Mouse (Mus musculus): Measurements from ENCODE around the gene Ephb1. TPM values are rescaled to one million over a fixed set of nuclear protein-coding genes. Genes with fewer than 3 reads are reported as not detected.

Gene Ephb1
- polyA plus RNA-seq, 1 experiment from 2014 or later = 1.4 TPM

DNA sequence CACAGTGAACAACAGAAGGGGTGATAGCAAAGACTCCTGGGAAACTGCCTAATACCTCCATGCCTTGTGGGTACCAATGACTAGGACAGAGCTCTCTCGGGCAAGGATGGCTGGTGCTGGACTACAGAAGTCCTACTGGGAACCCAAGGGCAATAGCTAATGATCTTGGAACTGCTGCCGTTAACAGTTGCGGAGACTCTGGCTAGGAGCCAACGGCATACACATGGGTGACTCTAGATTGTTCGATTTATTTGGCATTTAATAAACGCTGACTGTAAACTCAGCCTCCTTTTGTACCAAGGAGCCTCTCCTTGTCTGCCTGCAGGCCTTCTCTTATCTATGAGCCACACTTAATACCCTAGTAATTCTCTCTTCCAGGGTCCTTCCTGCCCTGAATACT, 364.5 kb downstream of the Ephb1 start:
- Histone ChIP-seq H3K27me3 (ENCODE audit: control insufficient read depth, insufficient read depth, low read depth, low read length) (no peaks in the 10 kb centered on the region), H3K27ac (ENCODE audit: low read length) (no peak overlapping the region), H3K36me3 (ENCODE audit: control insufficient read depth, insufficient read depth, low read length) (no peaks in the 10 kb centered on the region), H3K4me1 (replicated peaks; ENCODE audit: control insufficient read depth, insufficient read depth, low read length) (no peaks in the 10 kb centered on the region), H3K4me2 (ENCODE audit: low read depth, low read length) (no peak overlapping the region), H3K4me3 (ENCODE audit: low read length) (no peak overlapping the region), H3K9ac (ENCODE audit: low read length) (no peak overlapping the region), H3K9me3 (ENCODE audit: control insufficient read depth, low read length) (no peaks in the 10 kb centered on the region)
- ATAC-seq (ENCODE audit: low read depth) = no peak
- 54% methylated on average over 6 of the region's 6 CpGs for WGBS

GRCm38 (mm10) chr9:101986910-101987309, 367.6 kb downstream of the Ephb1 start:
- no peak for ATAC-seq (ENCODE audit: low read depth)
- H3K9ac ChIP-seq (ENCODE audit: low read length) = no peak overlapping the region
- H3K27ac ChIP-seq (ENCODE audit: low read length) = no peak overlapping the region
- H3K27me3 ChIP-seq (ENCODE audit: control insufficient read depth, insufficient read depth, low read depth, low read length) = no peaks in the 10 kb centered on the region
- WGBS = 71% methylated on average over 2 of the region's 2 CpGs
- H3K9me3 ChIP-seq (ENCODE audit: control insufficient read depth, low read length) = no peaks in the 10 kb centered on the region
- no peak overlapping the region for H3K4me2 ChIP-seq (ENCODE audit: low read depth, low read length)
- no peak overlapping the region for H3K4me3 ChIP-seq (ENCODE audit: low read length)
- no peaks in the 10 kb centered on the region for H3K4me1 ChIP-seq (replicated peaks; ENCODE audit: control insufficient read depth, insufficient read depth, low read length)
- H3K36me3 ChIP-seq (ENCODE audit: control insufficient read depth, insufficient read depth, low read length) = no peaks in the 10 kb centered on the region

DNA sequence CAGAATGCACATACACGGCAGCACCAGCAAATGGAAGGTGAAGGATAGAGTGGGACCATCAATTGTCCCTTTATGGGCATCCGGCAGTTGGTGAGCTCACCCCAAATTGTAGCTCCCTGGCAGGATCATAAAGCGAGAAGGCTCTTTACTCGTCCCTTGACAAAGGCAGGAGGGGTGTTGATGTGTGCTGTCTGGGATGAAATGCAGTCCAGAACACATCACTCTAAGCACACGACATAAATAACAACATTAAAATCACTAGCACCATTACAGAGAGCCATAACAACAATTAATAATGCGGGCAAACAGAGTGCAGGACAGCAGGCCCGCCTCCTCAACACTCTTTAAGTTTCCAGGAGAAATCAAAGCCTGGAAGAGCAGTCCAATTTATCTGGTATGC, 372.1 kb downstream of the Ephb1 start:
- Histone ChIP-seq H3K4me3 (ENCODE audit: low read length) (no peak overlapping the region), H3K36me3 (ENCODE audit: control insufficient read depth, insufficient read depth, low read length) (no peaks in the 10 kb centered on the region), H3K9ac (ENCODE audit: low read length) (no peak overlapping the region), H3K27me3 (ENCODE audit: control insufficient read depth, insufficient read depth, low read depth, low read length) (no peaks in the 10 kb centered on the region), H3K4me1 (replicated peaks; ENCODE audit: control insufficient read depth, insufficient read depth, low read length) (no peaks in the 10 kb centered on the region), H3K9me3 (ENCODE audit: control insufficient read depth, low read length) (no peaks in the 10 kb centered on the region), H3K4me2 (ENCODE audit: low read depth, low read length) (no peak overlapping the region), H3K27ac (ENCODE audit: low read length) (no peak overlapping the region)
- WGBS = 43% methylated on average over 7 of the region's 7 CpGs
- ATAC-seq (ENCODE audit: low read depth) = peak; percentile 84

DNA sequence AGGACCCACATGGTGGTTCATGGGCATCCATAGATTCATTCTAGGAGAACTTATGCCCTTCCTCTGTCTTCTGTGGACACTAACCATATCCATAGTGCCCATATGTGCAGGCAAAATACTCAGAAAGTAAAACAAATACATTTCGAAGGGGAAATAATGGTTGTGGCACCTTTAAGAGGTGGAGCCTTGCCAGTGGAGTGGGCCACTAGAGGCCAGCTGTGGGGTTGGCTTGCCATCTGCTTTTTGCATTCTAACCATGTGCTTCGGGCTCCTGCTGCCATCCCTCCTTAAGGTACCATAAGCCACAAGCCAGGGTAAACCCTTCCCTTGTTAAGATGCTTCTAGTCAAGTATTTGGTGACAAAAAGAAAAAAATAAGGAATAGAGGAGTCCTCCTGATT, 373.3 kb downstream of the Ephb1 start:
- WGBS = 80% methylated on average over 2 of the region's 2 CpGs
- no peaks in the 10 kb centered on the region for H3K27me3 ChIP-seq (ENCODE audit: control insufficient read depth, insufficient read depth, low read depth, low read length)
- no peak overlapping the region for H3K4me2 ChIP-seq (ENCODE audit: low read depth, low read length)
- no peak overlapping the region for H3K4me3 ChIP-seq (ENCODE audit: low read length)
- no peaks in the 10 kb centered on the region for H3K9me3 ChIP-seq (ENCODE audit: control insufficient read depth, low read length)
- no peaks in the 10 kb centered on the region for H3K36me3 ChIP-seq (ENCODE audit: control insufficient read depth, insufficient read depth, low read length)
- no peaks in the 10 kb centered on the region for H3K4me1 ChIP-seq (replicated peaks; ENCODE audit: control insufficient read depth, insufficient read depth, low read length)
- H3K27ac ChIP-seq (ENCODE audit: low read length) = no peak overlapping the region
- no peak overlapping the region for H3K9ac ChIP-seq (ENCODE audit: low read length)
- ATAC-seq (ENCODE audit: low read depth) = no peak

- H3K36me3 ChIP-seq (ENCODE audit: control insufficient read depth, insufficient read depth, low read length) = no peaks in the 10 kb centered on the region
- H3K4me3 ChIP-seq (ENCODE audit: low read length) = no peak overlapping the region
- no peaks in the 10 kb centered on the region for H3K27me3 ChIP-seq (ENCODE audit: control insufficient read depth, insufficient read depth, low read depth, low read length)
- no peaks in the 10 kb centered on the region for H3K4me1 ChIP-seq (replicated peaks; ENCODE audit: control insufficient read depth, insufficient read depth, low read length)
- no peak overlapping the region for H3K9ac ChIP-seq (ENCODE audit: low read length)
- no peak overlapping the region for H3K27ac ChIP-seq (ENCODE audit: low read length)
- H3K4me2 ChIP-seq (ENCODE audit: low read depth, low read length) = no peak overlapping the region
- no peaks in the 10 kb centered on the region for H3K9me3 ChIP-seq (ENCODE audit: control insufficient read depth, low read length)
- ATAC-seq (ENCODE audit: low read depth) = no peak
- 79% methylated on average over 4 of the region's 4 CpGs for WGBS
Observed at GRCm38 (mm10) chr9:101976884-101977465, 377.5 kb downstream of the Ephb1 start.

DNA sequence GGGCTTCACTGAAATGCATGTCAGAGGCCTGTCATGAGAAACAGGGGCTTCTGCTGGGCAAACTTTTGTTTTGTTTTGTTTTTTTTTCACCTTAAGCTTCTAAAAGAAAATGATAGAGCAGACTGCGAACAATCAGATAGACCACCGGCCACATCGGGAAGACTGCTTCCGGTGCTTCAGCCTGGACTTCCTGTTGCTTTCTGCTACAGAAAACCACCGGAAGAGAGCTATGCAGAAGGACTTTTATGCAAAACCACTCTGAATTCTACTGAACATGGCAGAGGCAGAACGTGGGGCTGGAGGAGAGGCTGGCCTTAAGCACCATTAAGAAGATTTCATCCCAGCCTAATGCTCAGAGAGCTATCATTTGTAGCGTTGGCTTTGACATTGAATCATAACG, 382.2 kb downstream of the Ephb1 start:
- H3K27ac ChIP-seq (ENCODE audit: low read length) = no peak overlapping the region
- H3K4me2 ChIP-seq (ENCODE audit: low read depth, low read length) = no peak overlapping the region
- no peak for ATAC-seq (ENCODE audit: low read depth)
- H3K9me3 ChIP-seq (ENCODE audit: control insufficient read depth, low read length) = no peaks in the 10 kb centered on the region
- H3K27me3 ChIP-seq (ENCODE audit: control insufficient read depth, insufficient read depth, low read depth, low read length) = no peaks in the 10 kb centered on the region
- H3K36me3 ChIP-seq (ENCODE audit: control insufficient read depth, insufficient read depth, low read length) = no peaks in the 10 kb centered on the region
- H3K9ac ChIP-seq (ENCODE audit: low read length) = no peak overlapping the region
- H3K4me3 ChIP-seq (ENCODE audit: low read length) = no peak overlapping the region
- WGBS = 58% methylated on average over 8 of the region's 8 CpGs
- H3K4me1 ChIP-seq (replicated peaks; ENCODE audit: control insufficient read depth, insufficient read depth, low read length) = no peaks in the 10 kb centered on the region

- H3K4me1 ChIP-seq (replicated peaks; ENCODE audit: control insufficient read depth, insufficient read depth, low read length) = no peaks in the 10 kb centered on the region
- H3K9ac ChIP-seq (ENCODE audit: low read length) = no peak overlapping the region
- no peaks in the 10 kb centered on the region for H3K9me3 ChIP-seq (ENCODE audit: control insufficient read depth, low read length)
- no peak overlapping the region for H3K27ac ChIP-seq (ENCODE audit: low read length)
- ATAC-seq (ENCODE audit: low read depth) = peak; percentile 56; the same call in 1 of the 2 replicates
- no peaks in the 10 kb centered on the region for H3K36me3 ChIP-seq (ENCODE audit: control insufficient read depth, insufficient read depth, low read length)
- 11% methylated on average over 6 of the region's 6 CpGs for WGBS
- H3K27me3 ChIP-seq (ENCODE audit: control insufficient read depth, insufficient read depth, low read depth, low read length) = no peaks in the 10 kb centered on the region
- no peak overlapping the region for H3K4me2 ChIP-seq (ENCODE audit: low read depth, low read length)
- no peak overlapping the region for H3K4me3 ChIP-seq (ENCODE audit: low read length)
Observed at GRCm38 (mm10) chr9:101971806-101972205, 382.7 kb downstream of the Ephb1 start.

DNA sequence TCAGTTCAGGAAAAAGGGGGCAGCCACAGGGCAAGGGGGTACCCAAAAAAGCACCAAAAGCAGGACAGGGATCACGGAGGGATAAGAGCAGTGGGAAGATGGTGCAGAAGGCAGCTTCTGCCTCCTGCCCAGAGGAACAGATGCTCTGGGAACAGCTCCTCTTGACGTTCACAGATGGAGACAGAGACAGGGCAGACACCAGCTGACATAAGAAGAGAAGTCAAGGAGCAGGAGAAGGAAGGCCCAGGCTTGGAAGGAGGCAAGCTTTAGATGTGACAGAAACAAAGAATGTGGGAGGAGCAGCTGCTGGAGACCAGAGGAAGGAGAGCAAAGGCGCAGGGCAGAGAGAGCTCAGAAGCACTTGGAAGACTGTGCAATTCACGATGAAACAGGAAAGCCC, 398.3 kb downstream of the Ephb1 start:
- WGBS = 29% methylated on average over 4 of the region's 4 CpGs
- Histone ChIP-seq H3K36me3 (ENCODE audit: control insufficient read depth, insufficient read depth, low read length) (no peaks in the 10 kb centered on the region), H3K4me3 (ENCODE audit: low read length) (no peak overlapping the region), H3K27me3 (ENCODE audit: control insufficient read depth, insufficient read depth, low read depth, low read length) (no peaks in the 10 kb centered on the region), H3K9ac (ENCODE audit: low read length) (no peak overlapping the region), H3K4me2 (ENCODE audit: low read depth, low read length) (no peak overlapping the region), H3K27ac (ENCODE audit: low read length) (no peak overlapping the region), H3K9me3 (ENCODE audit: control insufficient read depth, low read length) (no peaks in the 10 kb centered on the region), H3K4me1 (replicated peaks; ENCODE audit: control insufficient read depth, insufficient read depth, low read length) (no peaks in the 10 kb centered on the region)
- no peak for ATAC-seq (ENCODE audit: low read depth)

GRCm38 (mm10) chr9:101954529-101954928, 400.0 kb downstream of the Ephb1 start:
- Histone ChIP-seq H3K4me1 (replicated peaks; ENCODE audit: control insufficient read depth, insufficient read depth, low read length) (no peaks in the 10 kb centered on the region), H3K27me3 (ENCODE audit: control insufficient read depth, insufficient read depth, low read depth, low read length) (no peaks in the 10 kb centered on the region), H3K9ac (ENCODE audit: low read length) (no peak overlapping the region), H3K9me3 (ENCODE audit: control insufficient read depth, low read length) (no peaks in the 10 kb centered on the region), H3K27ac (ENCODE audit: low read length) (no peak overlapping the region), H3K4me3 (ENCODE audit: low read length) (no peak overlapping the region), H3K36me3 (ENCODE audit: control insufficient read depth, insufficient read depth, low read length) (no peaks in the 10 kb centered on the region), H3K4me2 (ENCODE audit: low read depth, low read length) (no peak overlapping the region)
- no peak for ATAC-seq (ENCODE audit: low read depth)
- 80% methylated on average over 4 of the region's 4 CpGs for WGBS

DNA sequence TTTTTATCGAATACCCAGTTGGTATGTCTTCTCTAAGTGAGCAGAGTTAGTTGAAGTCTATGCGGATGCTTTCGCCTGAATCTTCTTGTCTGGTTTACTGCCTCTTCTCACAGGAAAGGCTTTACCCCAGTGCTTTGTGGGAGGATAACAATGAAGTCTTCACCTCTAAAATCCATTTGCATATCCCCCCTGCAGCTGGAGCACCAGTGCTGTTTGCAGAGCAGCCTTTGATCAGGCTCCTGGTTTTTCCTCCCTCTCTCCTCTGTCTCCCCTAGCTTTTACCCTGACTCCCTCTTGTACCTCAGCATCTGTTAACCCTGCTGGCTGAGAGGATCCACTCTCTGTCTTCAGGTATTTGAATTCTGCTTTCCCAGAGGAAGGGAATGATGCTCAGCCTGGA, 404.4 kb downstream of the Ephb1 start:
- 21% methylated on average over 3 of the region's 3 CpGs for WGBS
- no peak overlapping the region for H3K4me2 ChIP-seq (ENCODE audit: low read depth, low read length)
- H3K27me3 ChIP-seq (ENCODE audit: control insufficient read depth, insufficient read depth, low read depth, low read length) = no peaks in the 10 kb centered on the region
- no peak overlapping the region for H3K9ac ChIP-seq (ENCODE audit: low read length)
- no peaks in the 10 kb centered on the region for H3K36me3 ChIP-seq (ENCODE audit: control insufficient read depth, insufficient read depth, low read length)
- no peak for ATAC-seq (ENCODE audit: low read depth)
- no peak overlapping the region for H3K4me3 ChIP-seq (ENCODE audit: low read length)
- H3K9me3 ChIP-seq (ENCODE audit: control insufficient read depth, low read length) = no peaks in the 10 kb centered on the region
- no peak overlapping the region for H3K27ac ChIP-seq (ENCODE audit: low read length)
- no peaks in the 10 kb centered on the region for H3K4me1 ChIP-seq (replicated peaks; ENCODE audit: control insufficient read depth, insufficient read depth, low read length)
